Mouse (Mus musculus) ES-E14 (cell line): ENCODE results near the gene Usp20. TPM values are rescaled to one million over a fixed set of nuclear protein-coding genes. Genes with fewer than 3 reads are reported as not detected.
A peak's percentile ranks its signal among the peaks of the same experiment; 100 is the strongest.

Experiments used
- DNase-seq: peaks from one replicate; pipeline ENCODE4 v3.0.0-alpha.2; 2013; ENCODE audit warnings: low read depth, low spot score
- H3K27ac ChIP-seq: 2 replicates; pipeline ENCODE4 v1.5.1; 2012; ENCODE audit warnings: low read depth, mild to moderate bottlenecking, low read length, moderate library complexity, mixed read lengths; ENCODE audit not compliant: poor library complexity, insufficient read depth, severe bottlenecking
- H3K36me3 ChIP-seq: 2 replicates; pipeline ENCODE4 v1.6.1; 2012; ENCODE audit warnings: mild to moderate bottlenecking, low read length, moderate library complexity, mixed read lengths; ENCODE audit not compliant: control insufficient read depth, poor library complexity, insufficient read depth, severe bottlenecking
- H3K4me1 ChIP-seq, 2 experiments: fragments of 150-350 bp in 1 of 2; sonication (generic) in 1 of 2; 2 replicates each; pipeline ENCODE4 v1.6.1; 2012; ENCODE audit warnings: low read length in 2 of 2, mild to moderate bottlenecking in 1 of 2, mixed read lengths in 1 of 2; ENCODE audit not compliant: control insufficient read depth in 2 of 2, insufficient read depth in 2 of 2, poor library complexity in 1 of 2
- H3K4me3 ChIP-seq, 2 experiments: fragments of 150-350 bp in 1 of 2; sonication (generic) in 1 of 2; 2 replicates each; pipeline ENCODE4 v1.5.1; 2012; ENCODE audit warnings: low read length in 2 of 2, low read depth in 1 of 2, mild to moderate bottlenecking in 1 of 2, mixed read lengths in 1 of 2; ENCODE audit not compliant: insufficient read depth in 1 of 2, poor library complexity in 1 of 2, severe bottlenecking in 1 of 2
- H3K9ac ChIP-seq: 2 replicates; pipeline ENCODE4 v1.6.1; 2012; ENCODE audit warnings: low read depth, mild to moderate bottlenecking, low read length, mixed read lengths; ENCODE audit not compliant: poor library complexity, insufficient read depth, severe bottlenecking
- H3K9me3 ChIP-seq: fragments of 150-350 bp; sonication (generic); 2 replicates; pipeline ENCODE4 v1.6.1; 2012; ENCODE audit warnings: low read depth, mild to moderate bottlenecking, low read length; ENCODE audit not compliant: control insufficient read depth, insufficient read depth
- CHD2 ChIP-seq: IDR thresholded peaks from 2 replicates; pipeline ENCODE4 v1.6.1; 2014; ENCODE audit warnings: mild to moderate bottlenecking, low read depth, low read length, inconsistent platforms
- HCFC1 ChIP-seq: IDR thresholded peaks from 2 replicates; pipeline ENCODE4 v1.6.1; 2012; ENCODE audit warnings: low read length, inconsistent platforms, borderline replicate concordance; ENCODE audit not compliant: insufficient read depth
- MAFK ChIP-seq: IDR thresholded peaks from 2 replicates; pipeline ENCODE4 v1.6.1; 2014; ENCODE audit warnings: mild to moderate bottlenecking, low read depth, low read length, inconsistent platforms; ENCODE audit not compliant: insufficient read depth
- ZC3H11A ChIP-seq: IDR thresholded peaks from 2 replicates; pipeline ENCODE4 v1.6.1; 2012; ENCODE audit warnings: low read depth, mild to moderate bottlenecking, inconsistent platforms, low read length, borderline replicate concordance
- ZNF384 ChIP-seq: IDR thresholded peaks from 2 replicates; pipeline ENCODE4 v1.6.1; 2012; ENCODE audit warnings: low read depth, low read length, inconsistent platforms
- in situ Hi-C, 2 experiments: fragments of 600-800 bp; cut with MboI; formaldehyde crosslinking; loops; one replicate each; pipeline ENCODE4 v1.15.1; 2025; ENCODE audit warnings: low sequenced_read_pairs in 2 of 2, inconsistent platforms in 1 of 2; ENCODE audit not compliant: unreplicated experiment in 2 of 2
- total RNA-seq: library from RNA; depleted of rRNA; stranded (reverse); fragments of 300-350 nt; gene quantifications from 2 replicates; pipeline ENCODE4 v1.2.3, GENCODE M21; 2012

Gene Usp20
- total RNA-seq, 1 experiment = 8.5 TPM

DNA sequence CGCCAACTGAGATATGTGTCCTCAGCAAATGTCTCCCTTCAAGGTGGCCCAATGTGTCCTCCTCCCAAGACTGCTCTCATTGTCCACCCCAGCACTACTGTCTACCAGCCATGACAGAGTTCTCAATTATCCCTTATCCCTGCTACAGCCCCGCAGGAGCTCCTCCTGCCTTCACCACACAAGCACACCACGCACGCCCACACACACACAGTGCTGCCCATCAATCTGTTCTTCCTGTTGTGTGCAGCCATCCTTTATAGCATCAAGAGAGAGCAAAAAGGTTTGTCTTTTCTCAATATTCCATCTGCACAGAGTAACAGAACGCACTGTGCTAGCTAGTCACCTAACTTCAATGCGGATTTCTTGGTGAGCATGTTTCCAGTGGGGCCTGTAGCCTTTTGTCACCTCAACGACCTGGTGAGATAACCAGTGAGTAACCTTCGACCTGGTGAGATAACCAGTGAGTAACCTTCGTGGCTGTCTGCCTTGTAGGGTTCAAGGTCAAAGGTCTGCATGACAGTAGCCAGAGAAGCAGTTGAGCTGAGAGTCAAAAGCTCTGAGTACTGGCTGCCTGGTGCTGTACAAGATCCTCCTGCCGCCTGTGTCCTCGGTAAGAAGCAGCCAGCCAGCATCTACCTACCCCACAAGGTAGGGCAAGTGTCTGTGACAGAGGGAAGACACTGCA, 19.4 kb upstream of the Usp20 start:
- H3K36me3 ChIP-seq = peaks cover 78% of the 10 kb centered on the region
- in situ Hi-C loops = no loop called here

DNA sequence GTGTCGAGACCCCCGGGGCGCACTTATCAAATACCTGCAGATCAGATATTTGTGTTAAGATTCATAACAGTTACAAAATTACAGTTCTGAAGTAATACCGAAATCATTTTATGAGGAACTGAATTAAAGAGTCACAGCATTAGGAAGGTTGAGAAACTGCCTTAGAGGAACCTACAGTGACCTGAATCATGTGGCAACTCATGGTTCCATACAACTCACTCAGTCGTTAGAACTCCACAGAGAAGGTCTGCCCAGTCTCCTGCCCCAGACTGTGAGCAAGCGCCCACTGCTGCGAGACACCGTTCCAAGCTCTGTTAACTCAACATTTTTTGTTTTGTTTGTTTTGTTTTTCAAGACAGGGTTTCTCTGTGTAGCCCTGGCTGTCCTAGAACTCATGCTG, 16.5 kb upstream of the Usp20 start:
- H3K9ac ChIP-seq = no peak overlapping the region
- no peaks in the 10 kb centered on the region; the same call in 1 of the 2 replicates for H3K9me3 ChIP-seq
- peaks cover 52% of the 10 kb centered on the region for H3K36me3 ChIP-seq
- H3K27ac ChIP-seq = no peak overlapping the region
- in situ Hi-C loops = no loop called here
- no peak overlapping the region for H3K4me3 ChIP-seq
- TF ChIP-seq MAFK (no peak), ZC3H11A (no peak), HCFC1 (no peak), ZNF384 (no peak), CHD2 (no peak)
- DNase-seq = no peak
- H3K4me1 ChIP-seq = peaks cover 0 to 5% of the 10 kb centered on the region in 2 experiments; a peak in 2 of 4 replicates

More for the DNA sequence above, 19.4 kb upstream of the Usp20 start:
- Histone ChIP-seq H3K9me3 (no peaks in the 10 kb centered on the region), H3K27ac (no peak overlapping the region), H3K4me1 (peaks cover 0 to 7% of the 10 kb centered on the region in 2 experiments; a peak in 2 of 4 replicates), H3K9ac (no peak overlapping the region), H3K4me3 (no peak overlapping the region)
- TF ChIP-seq HCFC1 (no peak), MAFK (no peak), ZC3H11A (no peak), CHD2 (no peak), ZNF384 (no peak)
- no peak for DNase-seq

DNA sequence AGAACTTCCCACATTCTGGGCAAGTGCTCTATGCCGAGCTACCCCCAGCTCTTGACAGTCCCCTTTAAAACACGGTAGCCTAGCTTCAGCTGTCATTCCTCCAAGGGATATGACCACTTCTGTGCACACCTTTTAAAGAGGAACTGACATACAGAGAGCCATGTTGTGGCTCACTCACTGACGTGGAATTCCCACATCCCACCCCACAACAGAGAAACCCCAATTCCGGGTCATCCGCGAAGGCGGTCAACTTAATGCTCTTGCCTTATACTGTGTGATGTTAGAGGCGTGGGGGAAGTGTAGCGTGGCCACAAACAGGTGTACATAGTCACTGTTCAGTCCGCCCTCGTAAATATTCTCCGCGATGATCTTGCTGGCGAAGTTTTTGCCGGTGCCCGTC, 15.3 kb upstream of the Usp20 start:
- no peak for DNase-seq
- peaks cover 41% of the 10 kb centered on the region for H3K36me3 ChIP-seq
- peak overlapping the region; percentile 74 to 86 for H3K4me3 ChIP-seq
- H3K27ac ChIP-seq = no peak overlapping the region
- in situ Hi-C loops = no loop called here
- no peaks in the 10 kb centered on the region; the same call in 1 of the 2 replicates for H3K9me3 ChIP-seq
- H3K4me1 ChIP-seq = peaks cover 0 to 5% of the 10 kb centered on the region in 2 experiments; a peak in 2 of 4 replicates
- TF ChIP-seq ZC3H11A (no peak), ZNF384 (no peak), HCFC1 (no peak), CHD2 (no peak)
- H3K9ac ChIP-seq = peak overlapping the region; percentile 80

DNA sequence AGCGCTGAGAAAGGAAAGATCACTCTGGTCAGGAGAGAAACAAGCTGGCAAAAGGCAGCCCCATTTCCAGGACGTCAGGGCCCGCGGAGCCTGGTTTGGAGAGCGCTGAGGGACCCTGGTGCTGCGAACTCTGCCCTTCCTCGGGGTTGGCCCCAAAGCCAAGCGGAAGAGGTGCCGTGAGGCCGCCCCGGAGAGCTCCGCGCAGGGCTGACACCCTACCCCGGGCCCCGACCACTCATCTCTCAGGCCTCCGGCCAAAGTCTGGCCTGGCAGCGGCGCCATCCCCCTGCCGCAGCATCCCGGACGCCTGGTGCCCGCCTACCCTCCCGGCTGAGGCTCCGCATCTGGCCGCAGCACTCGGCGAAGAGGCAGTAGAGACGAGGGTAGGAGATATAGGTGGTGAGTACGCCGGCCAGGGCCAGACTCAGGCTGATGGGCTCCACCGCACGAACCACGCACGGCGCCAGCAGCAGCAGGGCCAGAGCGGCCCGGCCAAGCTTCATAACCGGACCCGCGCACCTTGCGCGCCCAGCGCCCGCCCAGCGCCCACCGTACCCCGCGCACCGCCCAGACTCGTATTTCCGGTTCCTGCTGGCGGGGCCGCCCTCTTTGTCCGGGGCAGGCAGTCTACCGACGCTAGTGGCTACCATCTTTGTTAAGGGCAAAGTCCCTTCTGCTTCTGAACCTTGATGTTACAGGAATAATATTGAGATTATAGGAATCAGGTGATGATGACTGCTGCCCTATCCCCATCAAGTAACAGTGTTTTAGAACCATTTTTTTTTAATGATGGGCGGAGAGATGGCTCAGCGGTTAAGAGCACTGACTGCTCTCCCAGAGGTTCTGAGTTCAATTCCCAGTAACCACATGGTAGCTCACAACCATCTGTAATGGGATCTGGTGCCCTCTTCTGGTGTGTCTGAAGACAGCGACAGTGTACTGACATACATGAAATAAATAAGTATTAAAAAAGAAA, 14.4 kb upstream of the Usp20 start, which contains the start of gene Tor1a:
Gene Tor1a (minus strand): TSS at position 582 of the 976 bp plus-strand sequence.
- TF ChIP-seq ZC3H11A (no peak), HCFC1 (peak; percentile 91), CHD2 (no peak)
- Histone ChIP-seq H3K4me3 (peak within 1 kb of the TSS; percentile 74 to 86), H3K27ac (no peak within 1 kb of the TSS), H3K4me1 (peaks cover 0 to 5% of the 10 kb centered on the region in 2 experiments; a peak in 2 of 4 replicates), H3K36me3 (peaks cover 33% of the 10 kb centered on the region), H3K9ac (peak within 1 kb of the TSS; percentile 80), H3K9me3 (no peaks in the 10 kb centered on the region; the same call in 1 of the 2 replicates)
- in situ Hi-C loops = no loop called here
- DNase-seq = peak; percentile 83
